Comparison of ENCODE assay signal across 9 mouse cellular contexts in genomic region chrX:135839397-135840391, GRCm38 (mm10). TPM values are rescaled to one million over a fixed set of nuclear protein-coding genes. Genes with fewer than 3 reads are reported as not detected.
A peak's percentile ranks its signal among the peaks of the same experiment; 100 is the strongest.
DNase-seq lines count a peak whose midpoint lies in the region; ATAC-seq lines count a peak whose summit lies in the region.
"Not testable (repeated sequence)": the region's sequence is repeated elsewhere in the genome, so short reads cannot be mapped to it uniquely, and the experiment has no call there.
"Had no signal": no experiment of that assay in that cellular context is flagged by ENCODE, and none has a peak within 500 bp of the region (broad histone marks: within the 10 kb centered on the region; RNA-seq: fewer than 3 reads in every experiment).

No protein-coding gene starts in this region.

- peak overlapping the region; percentile 77 for H3K4me2 ChIP-seq in embryonic facial prominence, embryonic 12.5 days (replicated peaks)
- H3K4me2 ChIP-seq in limb, embryonic 11.5 days (ENCODE audit: low read depth, severe bottlenecking), result peak overlapping the region; percentile 66

- not testable (repeated sequence) for H3K4me1 ChIP-seq in embryonic facial prominence, embryonic 12.5 days; heart, embryonic 10.5 days; limb, embryonic 11.5 days (ENCODE audit: control insufficient read depth, insufficient read depth, low read length)

- peak overlapping the region; percentile 58 for H3K9ac ChIP-seq in embryonic facial prominence, embryonic 12.5 days
- H3K9ac ChIP-seq in limb, embryonic 11.5 days (ENCODE audit: low read length), result peak overlapping the region; percentile 12; the same call in 1 of the 2 replicates

- not testable (repeated sequence) for H3K9me3 ChIP-seq in embryonic facial prominence, embryonic 12.5 days; heart, embryonic 10.5 days; limb, embryonic 11.5 days (ENCODE audit: control insufficient read depth, low read length)

- not testable (repeated sequence) for H3K36me3 ChIP-seq in embryonic facial prominence, embryonic 12.5 days; heart, embryonic 10.5 days; limb, embryonic 11.5 days (ENCODE audit: control insufficient read depth, insufficient read depth, low read length)

- peak overlapping the region; percentile 48 for H3K4me3 ChIP-seq in embryonic facial prominence, embryonic 12.5 days
- H3K4me3 ChIP-seq in heart, embryonic 10.5 days, result peak overlapping the region; percentile 61
- peak overlapping the region; percentile 43 for H3K4me3 ChIP-seq in limb, embryonic 11.5 days (ENCODE audit: low read depth, low read length)

- DNase-seq in 416B (ENCODE audit: low read depth), result peak; percentile 40
- peak; percentile 9 for DNase-seq in adrenal gland, postnatal 25 days
- not testable (repeated sequence) for DNase-seq in heart, embryonic 10.5 days (ENCODE audit: low spot score)
- peak; percentile 6 for DNase-seq in kidney, adult 11 months
- peak; percentile 33 for DNase-seq in limb, embryonic 11.5 days (ENCODE audit: low spot score)
- DNase-seq in right cerebral cortex, postnatal 14 days, result peak; percentile 36

- H3K27ac ChIP-seq in embryonic facial prominence, embryonic 12.5 days; limb, embryonic 11.5 days (replicated peaks; ENCODE audit: low read depth, low read length): not testable (repeated sequence)
- H3K27ac ChIP-seq in heart, embryonic 10.5 days, result 0 out of 2 replicates have a peak overlapping the region, but pooled peaks have one; percentile 29

- H3K27me3 ChIP-seq in embryonic facial prominence, embryonic 12.5 days; heart, embryonic 10.5 days (ENCODE audit: insufficient read depth, poor library complexity, severe bottlenecking); limb, embryonic 11.5 days (ENCODE audit: control insufficient read depth, insufficient read depth, low read length): not testable (repeated sequence)

- WGBS in embryonic facial prominence, embryonic 12.5 days, result 21% methylated on average over 16 of the region's 17 CpGs
- WGBS in heart, embryonic 10.5 days, result 22% methylated on average over 17 of the region's 17 CpGs
- WGBS in limb, embryonic 11.5 days, result 21% methylated on average over 16 of the region's 17 CpGs

- peak; percentile 43; the same call in 1 of the 2 replicates for ATAC-seq in embryonic facial prominence, embryonic 12.5 days (ENCODE audit: insufficient number of reproducible peaks, insufficient read depth, low FRiP score, low TSS enrichment)
- ATAC-seq in limb, embryonic 11.5 days (ENCODE audit: insufficient number of reproducible peaks, low FRiP score, low TSS enrichment, low read depth), result not testable (repeated sequence)
- peak; percentile 80 for ATAC-seq in megakaryocyte-erythroid progenitor cell, adult 5-6 weeks (replicated peaks; ENCODE audit: low FRiP score, low TSS enrichment, poor library complexity, severe bottlenecking)

RNA-seq across cellular contexts. Expression of gene Gprasp2, which starts 0.9 kb away (rescaled TPM):
- 28.2 and 29.4 TPM in 2 replicates for total RNA-seq in adrenal gland, postnatal 25 days (2021)
- polyA plus RNA-seq in embryonic facial prominence, embryonic 12.5 days (2016; fragmentation: Nextera tagmentation; extraction: Ambion mirVana), result 53.5 and 59.0 TPM in 2 replicates
- 19.9 and 20.0 TPM in 2 replicates for polyA plus RNA-seq in heart, embryonic 10.5 days (2016; fragmentation: Nextera tagmentation; extraction: Ambion mirVana)
- polyA plus RNA-seq in limb, embryonic 11.5 days (2014; fragmentation: Nextera tagmentation; extraction: Ambion mirVana), result 31.6 and 36.1 TPM in 2 replicates
- total RNA-seq in megakaryocyte-erythroid progenitor cell, adult 5-6 weeks (2014; fragmentation: Nextera tagmentation), result 0.52 and 1.5 TPM in 2 replicates
- total RNA-seq in megakaryocyte-erythroid progenitor cell, adult 5-6 weeks (2017), result 0.80 and 6.5 TPM in 2 replicates
- polyA plus RNA-seq: C2C12 had no signal

RNA-seq across cellular contexts. Expression of gene Bhlhb9, which starts 42.3 kb away (rescaled TPM):
- total RNA-seq in adrenal gland, postnatal 25 days (2021), result 16.0 and 20.3 TPM in 2 replicates
- 74.7 and 74.9 TPM in 2 replicates for polyA plus RNA-seq in embryonic facial prominence, embryonic 12.5 days (2016; fragmentation: Nextera tagmentation; extraction: Ambion mirVana)
- 61.1 and 67.1 TPM in 2 replicates for polyA plus RNA-seq in heart, embryonic 10.5 days (2016; fragmentation: Nextera tagmentation; extraction: Ambion mirVana)
- 65.4 and 68.1 TPM in 2 replicates for polyA plus RNA-seq in limb, embryonic 11.5 days (2014; fragmentation: Nextera tagmentation; extraction: Ambion mirVana)
- 15.2 and 26.2 TPM in 2 replicates for total RNA-seq in megakaryocyte-erythroid progenitor cell, adult 5-6 weeks (2014; fragmentation: Nextera tagmentation)
- 26.1 and 32.1 TPM in 2 replicates for total RNA-seq in megakaryocyte-erythroid progenitor cell, adult 5-6 weeks (2017)
